Mouse (Mus musculus) thymus, adult 2 months (tissue): ENCODE results near the gene Ubn1.

Experiments
- CTCF ChIP-seq: fragments of 200-500 bp; IDR thresholded peaks from 2 replicates; pipeline ENCODE4 v1.5.1; 2012; ENCODE audit warnings: mild to moderate bottlenecking, control low read depth, low read length, moderate library complexity, borderline replicate concordance; ENCODE audit not compliant: control insufficient read depth, poor library complexity, insufficient read depth; ENCODE audit errors: extremely low read depth
- POLR2A ChIP-seq: fragments of 200-500 bp; IDR thresholded peaks from 2 replicates; pipeline ENCODE4 v1.6.1; 2012; ENCODE audit warnings: mild to moderate bottlenecking, low read length, control low read depth, moderate library complexity; ENCODE audit not compliant: control insufficient read depth, poor library complexity, insufficient read depth; ENCODE audit errors: extremely low read depth

- TF ChIP-seq POLR2A (no peak), CTCF (no peak)
Measured at GRCm38 (mm10) chr16:5000611-5001010, 49.2 kb upstream of the Ubn1 start.
